ENCODE assay signal across 19 mouse cellular contexts in genomic region chr10:33940702-33941101, GRCm38 (mm10). TPM values are rescaled to one million over a fixed set of nuclear protein-coding genes. Genes with fewer than 3 reads are reported as not detected.
DNase-seq lines count a peak whose midpoint lies in the region; ATAC-seq lines count a peak whose summit lies in the region.
"Had no signal": no experiment of that assay in that cellular context is flagged by ENCODE, and none has a peak within 500 bp of the region (broad histone marks: within the 10 kb centered on the region; RNA-seq: fewer than 3 reads in every experiment).

No protein-coding gene starts in this region.

- H3K9me3 ChIP-seq in intestine, embryonic 15.5 days = no peaks in the 10 kb centered on the region
- no peaks in the 10 kb centered on the region for H3K9me3 ChIP-seq in stomach, embryonic 15.5 days
- no peaks in the 10 kb centered on the region for H3K9me3 ChIP-seq in hindbrain, embryonic 16.5 days (ENCODE audit: control insufficient read depth, low read length)
- H3K9me3 ChIP-seq: embryonic facial prominence, embryonic 12.5 days; hindbrain, embryonic 10.5 days; limb, embryonic 15.5 days; lung, embryonic 15.5 days had no signal

- no peaks in the 10 kb centered on the region for H3K27me3 ChIP-seq in intestine, embryonic 15.5 days (replicated peaks)
- H3K27me3 ChIP-seq in stomach, embryonic 15.5 days (replicated peaks) = no peaks in the 10 kb centered on the region
- H3K27me3 ChIP-seq in hindbrain, embryonic 16.5 days (replicated peaks; ENCODE audit: control insufficient read depth, insufficient read depth, low read length) = no peaks in the 10 kb centered on the region
- H3K27me3 ChIP-seq: CH12.LX; embryonic facial prominence, embryonic 12.5 days; limb, embryonic 15.5 days; lung, embryonic 15.5 days had no signal

- no peak overlapping the region for H3K9ac ChIP-seq in intestine, embryonic 15.5 days
- H3K9ac ChIP-seq in stomach, embryonic 15.5 days = no peak overlapping the region
- no peak overlapping the region for H3K9ac ChIP-seq in hindbrain, embryonic 16.5 days (ENCODE audit: low read depth, low read length)
- H3K9ac ChIP-seq: embryonic facial prominence, embryonic 12.5 days; forebrain, postnatal 0 days; limb, embryonic 15.5 days; lung, embryonic 15.5 days had no signal

- H3K4me1 ChIP-seq in intestine, embryonic 15.5 days (replicated peaks) = no peaks in the 10 kb centered on the region
- no peaks in the 10 kb centered on the region for H3K4me1 ChIP-seq in stomach, embryonic 15.5 days
- no peaks in the 10 kb centered on the region for H3K4me1 ChIP-seq in hindbrain, embryonic 16.5 days (ENCODE audit: control insufficient read depth, insufficient read depth, low read depth, low read length)
- H3K4me1 ChIP-seq: embryonic facial prominence, embryonic 12.5 days; hindbrain, embryonic 10.5 days; limb, embryonic 15.5 days; lung, embryonic 15.5 days had no signal

- no peak overlapping the region for H3K27ac ChIP-seq in intestine, embryonic 15.5 days
- H3K27ac ChIP-seq in stomach, embryonic 15.5 days = no peak overlapping the region
- no peak overlapping the region for H3K27ac ChIP-seq in hindbrain, embryonic 16.5 days (ENCODE audit: low read depth, low read length)
- H3K27ac ChIP-seq: embryonic facial prominence, embryonic 12.5 days; gastrocnemius, adult 2 months; hindbrain, embryonic 10.5 days; limb, embryonic 15.5 days; lung, embryonic 15.5 days had no signal

- DNase-seq in kidney, adult 18-20 months = peak; percentile 5
- DNase-seq in kidney, postnatal 4 days = no peak
- DNase-seq in lung, postnatal 25 days (ENCODE audit: low spot score) = peak; percentile 48
- DNase-seq in lung, postnatal 14 days = no peak
- DNase-seq in heart, postnatal 4 days = no peak
- DNase-seq: adrenal gland, postnatal 10 days; cerebellum, adult 18-20 months; forebrain, postnatal 0 days; gastrocnemius, adult 2 months; heart, adult 18-20 months; spleen, adult 18-20 months had no signal

- ATAC-seq in intestine, embryonic 15.5 days = peak; percentile 94
- ATAC-seq in stomach, embryonic 15.5 days (ENCODE audit: insufficient read depth, low FRiP score, low read depth) = peak; percentile 56; the same call in 1 of the 2 replicates
- no peak for ATAC-seq in hindbrain, embryonic 16.5 days
- ATAC-seq: forebrain, postnatal 0 days had no signal

- no peak overlapping the region for H3K4me2 ChIP-seq in intestine, embryonic 15.5 days (replicated peaks)
- no peak overlapping the region for H3K4me2 ChIP-seq in stomach, embryonic 15.5 days
- H3K4me2 ChIP-seq in hindbrain, embryonic 16.5 days (ENCODE audit: low read length) = no peak overlapping the region
- H3K4me2 ChIP-seq: embryonic facial prominence, embryonic 12.5 days; limb, embryonic 15.5 days; lung, embryonic 15.5 days had no signal

- H3K4me3 ChIP-seq in intestine, embryonic 15.5 days (replicated peaks) = no peak overlapping the region
- no peak overlapping the region for H3K4me3 ChIP-seq in stomach, embryonic 15.5 days (replicated peaks)
- no peak overlapping the region for H3K4me3 ChIP-seq in hindbrain, embryonic 16.5 days (ENCODE audit: low read length)
- H3K4me3 ChIP-seq: embryonic facial prominence, embryonic 12.5 days; gastrocnemius, adult 2 months; hindbrain, embryonic 10.5 days; limb, embryonic 15.5 days; lung, embryonic 15.5 days had no signal

- peaks cover 11% of the 10 kb centered on the region; the same call in 1 of the 2 replicates for H3K36me3 ChIP-seq in intestine, embryonic 15.5 days
- peaks cover 10% of the 10 kb centered on the region; the same call in 1 of the 2 replicates for H3K36me3 ChIP-seq in stomach, embryonic 15.5 days
- peaks cover 35% of the 10 kb centered on the region for H3K36me3 ChIP-seq in hindbrain, embryonic 16.5 days (ENCODE audit: control insufficient read depth, insufficient read depth, low read length)

RNA-seq across cellular contexts. Expression of gene Zup1, which starts 10.4 kb away (rescaled TPM):
- polyA plus RNA-seq in intestine, embryonic 15.5 days (2015; fragmentation: Nextera tagmentation; extraction: Ambion mirVana) = 16.6 and 16.8 TPM in 2 replicates
- polyA plus RNA-seq in stomach, embryonic 15.5 days (2015; fragmentation: Nextera tagmentation; extraction: Ambion mirVana) = 16.6 and 18.6 TPM in 2 replicates
- 10 to 100 TPM in 1 of 2 experiments, 1 to 10 TPM in 1; 9.6 to 12.0 TPM for total RNA-seq in heart, postnatal 4 days (2021)
- polyA plus RNA-seq in hindbrain, embryonic 16.5 days (2015; fragmentation: Nextera tagmentation; extraction: Ambion mirVana) = 17.0 and 18.6 TPM in 2 replicates

RNA-seq across cellular contexts. Expression of gene Rsph4a, which starts 35.8 kb away (rescaled TPM):
- polyA plus RNA-seq in intestine, embryonic 15.5 days (2015; fragmentation: Nextera tagmentation; extraction: Ambion mirVana) = 0.13 TPM in 1 of 2 replicates, not detected in the other
- 0.04 and 0.13 TPM in 2 replicates for polyA plus RNA-seq in stomach, embryonic 15.5 days (2015; fragmentation: Nextera tagmentation; extraction: Ambion mirVana)
- not detected for total RNA-seq in heart, postnatal 4 days (2021)
- polyA plus RNA-seq in hindbrain, embryonic 16.5 days (2015; fragmentation: Nextera tagmentation; extraction: Ambion mirVana) = 1.3 and 1.9 TPM in 2 replicates
- total RNA-seq: CH12.LX; gastrocnemius, adult 2 months had no signal
- polyA plus RNA-seq: embryonic facial prominence, embryonic 12.5 days; limb, embryonic 15.5 days had no signal

Comparison
In these comparisons a context has a peak if more than half of its experiments do, and no peak if none do; other contexts are left out.
1. DNase-seq: peak in kidney, adult 18-20 months (single experiment) and lung, postnatal 25 days (single experiment); none in kidney, postnatal 4 days (0 of 2), lung, postnatal 14 days (single experiment) and heart, postnatal 4 days (single experiment).